Mouse (Mus musculus): ENCODE measurements around the gene Ear1. TPM values are rescaled to one million over a fixed set of nuclear protein-coding genes. Genes with fewer than 3 reads are reported as not detected.

Gene Ear1
- polyA plus RNA-seq, 1 experiment from 2014 or later, result not detected

Other genes starting within 250 kb of the Ear1 start
- 0.11 TPM in 1 of 2 replicates, not detected in the other for gene Gm8165, start 198.3 kb downstream of the Ear1 start, polyA plus RNA-seq (2015; fragmentation: Nextera tagmentation; extraction: Ambion mirVana)
- gene Gm7324, start 177.7 kb downstream of the Ear1 start, polyA plus RNA-seq (2015; fragmentation: Nextera tagmentation; extraction: Ambion mirVana), result 0.86 and 1.0 TPM in 2 replicates
- not detected in 2 replicates for gene Gm16506, start 148.0 kb downstream of the Ear1 start, polyA plus RNA-seq (2015; fragmentation: Nextera tagmentation; extraction: Ambion mirVana)
- gene Gm6526, start 127.7 kb downstream of the Ear1 start, polyA plus RNA-seq (2015; fragmentation: Nextera tagmentation; extraction: Ambion mirVana), result not detected in 2 replicates
- gene Gm8180, start 90.8 kb downstream of the Ear1 start, polyA plus RNA-seq (2015; fragmentation: Nextera tagmentation; extraction: Ambion mirVana), result not detected in 2 replicates
- gene Ear10, start 48.0 kb upstream of the Ear1 start, polyA plus RNA-seq (2015; fragmentation: Nextera tagmentation; extraction: Ambion mirVana), result not detected in 2 replicates
- 16.9 and 17.2 TPM in 2 replicates for gene Gm8113, start 49.9 kb upstream of the Ear1 start, polyA plus RNA-seq (2015; fragmentation: Nextera tagmentation; extraction: Ambion mirVana)
- not detected in 2 replicates for gene Ang5, start 81.6 kb upstream of the Ear1 start, polyA plus RNA-seq (2015; fragmentation: Nextera tagmentation; extraction: Ambion mirVana)
- gene Ang6, start 126.8 kb upstream of the Ear1 start, polyA plus RNA-seq (2015; fragmentation: Nextera tagmentation; extraction: Ambion mirVana), result not detected in 2 replicates
- gene Ear2, start 227.1 kb upstream of the Ear1 start, polyA plus RNA-seq (2015; fragmentation: Nextera tagmentation; extraction: Ambion mirVana), result 0.28 and 0.40 TPM in 2 replicates
- gene Gm3327, start 248.3 kb upstream of the Ear1 start, polyA plus RNA-seq (2015; fragmentation: Nextera tagmentation; extraction: Ambion mirVana), result not detected in 2 replicates